Mouse (Mus musculus) bone marrow, adult 2 months (tissue): ENCODE measurements around the gene Mfsd14a.

ENCODE experiments used
- CTCF ChIP-seq: fragments of 200-500 bp; IDR thresholded peaks from 2 replicates; pipeline ENCODE4 v1.5.1; 2011; ENCODE audit warnings: low read length, control low read depth; ENCODE audit not compliant: control insufficient read depth, insufficient read depth
- POLR2A ChIP-seq: fragments of 200-500 bp; IDR thresholded peaks from 2 replicates; pipeline ENCODE4 v1.6.1; 2011; ENCODE audit warnings: low read depth, mild to moderate bottlenecking, control low read depth, low read length, borderline replicate concordance; ENCODE audit not compliant: control insufficient read depth

DNA sequence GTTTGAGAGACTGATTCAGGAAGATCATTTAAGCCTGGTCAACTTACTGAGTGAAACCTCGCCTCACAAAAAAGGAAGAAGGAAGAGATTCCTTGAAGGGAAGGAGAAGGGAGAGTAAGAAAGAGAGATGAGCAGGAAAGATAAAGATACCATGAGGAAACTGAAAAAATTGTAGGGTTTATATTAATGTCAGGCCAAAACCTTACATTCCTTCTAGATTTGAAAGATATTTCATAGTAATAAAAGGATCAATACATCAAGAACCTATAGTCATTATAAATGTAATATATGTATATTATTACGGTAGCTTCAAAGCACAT is 33.1 kb upstream of the Mfsd14a start:
- TF ChIP-seq CTCF (no peak), POLR2A (no peak)
